9 mouse cellular contexts compared by ENCODE assay signal in genomic region chr7:65410668-65411067, GRCm38 (mm10).
DNase-seq lines count a peak whose midpoint lies in the region; ATAC-seq lines count a peak whose summit lies in the region.
"Had no signal": no experiment of that assay in that cellular context is flagged by ENCODE, and none has a peak within 500 bp of the region (broad histone marks: within the 10 kb centered on the region; RNA-seq: fewer than 3 reads in every experiment).

No protein-coding gene starts in this region.

- H3K4me3 ChIP-seq in forebrain, embryonic 10.5 days = no peak overlapping the region
- no peak overlapping the region for H3K4me3 ChIP-seq in forebrain, embryonic 12.5 days (replicated peaks)

- H3K9ac ChIP-seq in forebrain, embryonic 12.5 days = no peak overlapping the region
- H3K9ac ChIP-seq: liver, embryonic 14.5 days had no signal

- no peak for DNase-seq in forebrain, embryonic 10.5 days (ENCODE audit: extremely low spot score, low spot score)
- DNase-seq in kidney, postnatal 36 days = peak; percentile 46 to 51
- DNase-seq in kidney, adult 8-10 months = no peak
- DNase-seq in 416B (ENCODE audit: low read depth) = peak; percentile 73
- DNase-seq in fat pad, adult 2 months (ENCODE audit: extremely low read depth, low read depth, low spot score) = peak; percentile 28
- no peak for DNase-seq in yolk sac, embryonic 10.5 days (ENCODE audit: low spot score)

- 0 out of 2 replicates have a peak overlapping the region, but pooled peaks have one; percentile 30 for H3K27ac ChIP-seq in forebrain, embryonic 10.5 days
- H3K27ac ChIP-seq in forebrain, embryonic 12.5 days = no peak overlapping the region
- H3K27ac ChIP-seq: liver, embryonic 14.5 days had no signal

- H3K27me3 ChIP-seq in forebrain, embryonic 10.5 days (ENCODE audit: poor library complexity, severe bottlenecking) = no peaks in the 10 kb centered on the region
- no peaks in the 10 kb centered on the region for H3K27me3 ChIP-seq in forebrain, embryonic 12.5 days

- H3K4me2 ChIP-seq in forebrain, embryonic 12.5 days = no peak overlapping the region

- no peaks in the 10 kb centered on the region for H3K9me3 ChIP-seq in forebrain, embryonic 10.5 days
- no peaks in the 10 kb centered on the region for H3K9me3 ChIP-seq in forebrain, embryonic 12.5 days

- H3K4me1 ChIP-seq in forebrain, embryonic 10.5 days = peaks cover 13% of the 10 kb centered on the region
- H3K4me1 ChIP-seq in forebrain, embryonic 12.5 days = no peaks in the 10 kb centered on the region

- H3K36me3 ChIP-seq in forebrain, embryonic 10.5 days (replicated peaks) = no peaks in the 10 kb centered on the region
- no peaks in the 10 kb centered on the region for H3K36me3 ChIP-seq in forebrain, embryonic 12.5 days (replicated peaks)

- ATAC-seq in forebrain, embryonic 12.5 days (ENCODE audit: low FRiP score) = no peak
- ATAC-seq in cerebellum, adult (ENCODE audit: insufficient number of reproducible peaks, low FRiP score, low TSS enrichment) = no peak

- WGBS in forebrain, embryonic 10.5 days = 67% methylated on average over 7 of the region's 7 CpGs
- 76% methylated on average over 7 of the region's 7 CpGs for WGBS in forebrain, embryonic 12.5 days

Comparison
In these comparisons a context has a peak if more than half of its experiments do, and no peak if none do; other contexts are left out.
1. DNase-seq: peak in kidney, postnatal 36 days (2 of 2), 416B (single experiment) and fat pad, adult 2 months (single experiment); none in forebrain, embryonic 10.5 days (single experiment), kidney, adult 8-10 months (0 of 2) and yolk sac, embryonic 10.5 days (single experiment).